Mouse (Mus musculus) small intestine, adult 2 months (tissue): ENCODE results near the gene Srebf1.

Source experiments
- CTCF ChIP-seq: fragments of 200-500 bp; IDR thresholded peaks from 2 replicates; pipeline ENCODE4 v1.5.1; 2012; ENCODE audit warnings: low read depth, mild to moderate bottlenecking, control low read depth, inconsistent platforms, low read length, moderate library complexity, mixed read lengths; ENCODE audit not compliant: insufficient replicate concordance, insufficient read length; ENCODE audit errors: extremely low read depth
- POLR2A ChIP-seq: fragments of 200-500 bp; IDR thresholded peaks from 2 replicates; pipeline ENCODE4 v1.6.1; 2012; ENCODE audit warnings: low read depth, mild to moderate bottlenecking, control low read depth, inconsistent platforms, low read length, moderate library complexity

DNA sequence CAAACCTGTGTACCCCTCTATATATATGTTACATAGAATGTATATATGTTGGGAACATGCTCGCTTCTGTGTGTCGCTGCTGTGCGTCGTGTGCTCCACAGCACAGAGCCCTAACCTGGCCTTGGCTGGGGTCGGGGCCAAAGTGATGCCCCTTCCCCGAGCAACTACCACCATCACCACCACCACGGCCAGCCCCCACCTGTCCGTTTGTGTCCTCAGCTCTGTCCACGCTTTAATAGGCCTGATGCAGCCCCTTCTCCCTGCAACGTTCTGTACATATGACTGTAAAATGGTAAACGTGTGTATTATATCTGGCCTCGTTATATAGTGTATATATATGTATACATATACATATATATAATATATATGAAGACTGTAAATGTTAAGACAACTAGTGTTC is 23.7 kb downstream of the Srebf1 start:
- TF ChIP-seq CTCF (no peak), POLR2A (no peak)
